Mouse (Mus musculus) ES-E14 (cell line): ENCODE results near the gene Crcp. TPM values are rescaled to one million over a fixed set of nuclear protein-coding genes. Genes with fewer than 3 reads are reported as not detected.

ENCODE experiments used
- DNase-seq: peaks from one replicate; pipeline ENCODE4 v3.0.0-alpha.2; 2013; ENCODE audit warnings: low read depth, low spot score
- H3K27ac ChIP-seq: 2 replicates; pipeline ENCODE4 v1.5.1; 2012; ENCODE audit warnings: low read depth, mild to moderate bottlenecking, low read length, moderate library complexity, mixed read lengths; ENCODE audit not compliant: poor library complexity, insufficient read depth, severe bottlenecking
- H3K36me3 ChIP-seq: 2 replicates; pipeline ENCODE4 v1.6.1; 2012; ENCODE audit warnings: mild to moderate bottlenecking, low read length, moderate library complexity, mixed read lengths; ENCODE audit not compliant: control insufficient read depth, poor library complexity, insufficient read depth, severe bottlenecking
- H3K4me1 ChIP-seq, 2 experiments: fragments of 150-350 bp in 1 of 2; sonication (generic) in 1 of 2; 2 replicates each; pipeline ENCODE4 v1.6.1; 2012; ENCODE audit warnings: low read length in 2 of 2, mild to moderate bottlenecking in 1 of 2, mixed read lengths in 1 of 2; ENCODE audit not compliant: control insufficient read depth in 2 of 2, insufficient read depth in 2 of 2, poor library complexity in 1 of 2
- H3K4me3 ChIP-seq, 2 experiments: fragments of 150-350 bp in 1 of 2; sonication (generic) in 1 of 2; 2 replicates each; pipeline ENCODE4 v1.5.1; 2012; ENCODE audit warnings: low read length in 2 of 2, low read depth in 1 of 2, mild to moderate bottlenecking in 1 of 2, mixed read lengths in 1 of 2; ENCODE audit not compliant: insufficient read depth in 1 of 2, poor library complexity in 1 of 2, severe bottlenecking in 1 of 2
- H3K9ac ChIP-seq: 2 replicates; pipeline ENCODE4 v1.6.1; 2012; ENCODE audit warnings: low read depth, mild to moderate bottlenecking, low read length, mixed read lengths; ENCODE audit not compliant: poor library complexity, insufficient read depth, severe bottlenecking
- H3K9me3 ChIP-seq: fragments of 150-350 bp; sonication (generic); 2 replicates; pipeline ENCODE4 v1.6.1; 2012; ENCODE audit warnings: low read depth, mild to moderate bottlenecking, low read length; ENCODE audit not compliant: control insufficient read depth, insufficient read depth
- CHD2 ChIP-seq: IDR thresholded peaks from 2 replicates; pipeline ENCODE4 v1.6.1; 2014; ENCODE audit warnings: mild to moderate bottlenecking, low read depth, low read length, inconsistent platforms
- HCFC1 ChIP-seq: IDR thresholded peaks from 2 replicates; pipeline ENCODE4 v1.6.1; 2012; ENCODE audit warnings: low read length, inconsistent platforms, borderline replicate concordance; ENCODE audit not compliant: insufficient read depth
- MAFK ChIP-seq: IDR thresholded peaks from 2 replicates; pipeline ENCODE4 v1.6.1; 2014; ENCODE audit warnings: mild to moderate bottlenecking, low read depth, low read length, inconsistent platforms; ENCODE audit not compliant: insufficient read depth
- ZC3H11A ChIP-seq: IDR thresholded peaks from 2 replicates; pipeline ENCODE4 v1.6.1; 2012; ENCODE audit warnings: low read depth, mild to moderate bottlenecking, inconsistent platforms, low read length, borderline replicate concordance
- ZNF384 ChIP-seq: IDR thresholded peaks from 2 replicates; pipeline ENCODE4 v1.6.1; 2012; ENCODE audit warnings: low read depth, low read length, inconsistent platforms
- in situ Hi-C, 2 experiments: fragments of 600-800 bp; cut with MboI; formaldehyde crosslinking; loops; one replicate each; pipeline ENCODE4 v1.15.1; 2025; ENCODE audit warnings: low sequenced_read_pairs in 2 of 2, inconsistent platforms in 1 of 2; ENCODE audit not compliant: unreplicated experiment in 2 of 2
- total RNA-seq: library from RNA; depleted of rRNA; stranded (reverse); fragments of 300-350 nt; gene quantifications from 2 replicates; pipeline ENCODE4 v1.2.3, GENCODE M21; 2012

The Crcp gene
- total RNA-seq, 1 experiment = 30.8 TPM

- H3K27ac ChIP-seq = no peak overlapping the region
- no peak for DNase-seq
- no peaks in the 10 kb centered on the region for H3K9me3 ChIP-seq
- peaks cover 4% of the 10 kb centered on the region for H3K36me3 ChIP-seq
- no peak overlapping the region for H3K4me3 ChIP-seq
- in situ Hi-C loops = no loop called here
- no peak overlapping the region for H3K9ac ChIP-seq
- TF ChIP-seq ZNF384 (no peak), CHD2 (no peak), ZC3H11A (no peak), MAFK (no peak), HCFC1 (no peak)
- peaks cover 1 to 2% of the 10 kb centered on the region in 2 experiments; a peak in 1 of 4 replicates for H3K4me1 ChIP-seq
These were observed 55.2 kb downstream of the Crcp start for GRCm38 (mm10) chr5:130084271-130084670.

GRCm38 (mm10) chr5:130088008-130088407, 58.9 kb downstream of the Crcp start:
- H3K4me1 ChIP-seq = peaks cover 1 to 2% of the 10 kb centered on the region in 2 experiments; a peak in 1 of 4 replicates
- DNase-seq = no peak
- H3K27ac ChIP-seq = no peak overlapping the region
- no peak overlapping the region for H3K9ac ChIP-seq
- TF ChIP-seq ZNF384 (no peak), HCFC1 (no peak), ZC3H11A (no peak), MAFK (no peak), CHD2 (no peak)
- no peak overlapping the region for H3K4me3 ChIP-seq
- in situ Hi-C loops = no loop called here
- no peaks in the 10 kb centered on the region for H3K9me3 ChIP-seq
- peaks cover 11% of the 10 kb centered on the region for H3K36me3 ChIP-seq

- in situ Hi-C loops = no loop called here
- Histone ChIP-seq H3K9me3 (no peaks in the 10 kb centered on the region), H3K27ac (no peak overlapping the region), H3K4me1 (peaks cover 1 to 2% of the 10 kb centered on the region in 2 experiments; a peak in 1 of 4 replicates), H3K4me3 (no peak overlapping the region), H3K9ac (no peak overlapping the region), H3K36me3 (peaks cover 11% of the 10 kb centered on the region)
- TF ChIP-seq MAFK = peak; percentile 84
- no peak for TF ChIP-seq ZC3H11A
- DNase-seq = no peak
These were observed 59.5 kb downstream of the Crcp start for GRCm38 (mm10) chr5:130088612-130089011.

GRCm38 (mm10) chr5:130089177-130089576, 60.1 kb downstream of the Crcp start:
- DNase-seq = no peak
- H3K9me3 ChIP-seq = no peaks in the 10 kb centered on the region
- no peak overlapping the region for H3K9ac ChIP-seq
- in situ Hi-C loops = no loop called here
- H3K4me3 ChIP-seq = no peak overlapping the region
- peaks cover 11% of the 10 kb centered on the region for H3K36me3 ChIP-seq
- H3K27ac ChIP-seq = no peak overlapping the region
- TF ChIP-seq HCFC1 = no peak
- TF ChIP-seq CHD2 = no peak
- TF ChIP-seq ZC3H11A = no peak
- no peak for TF ChIP-seq ZNF384
- no peak for TF ChIP-seq MAFK
- H3K4me1 ChIP-seq = peaks cover 1 to 2% of the 10 kb centered on the region in 2 experiments; a peak in 1 of 4 replicates

GRCm38 (mm10) chr5:130089626-130090393, 60.7 kb downstream of the Crcp start:
- H3K4me1 ChIP-seq = peaks cover 1 to 2% of the 10 kb centered on the region in 2 experiments; a peak in 1 of 4 replicates
- no peak for TF ChIP-seq HCFC1
- H3K9ac ChIP-seq = no peak overlapping the region
- H3K4me3 ChIP-seq = no peak overlapping the region
- DNase-seq = no peak
- H3K36me3 ChIP-seq = peaks cover 11% of the 10 kb centered on the region
- H3K27ac ChIP-seq = no peak overlapping the region
- no peaks in the 10 kb centered on the region for H3K9me3 ChIP-seq
- in situ Hi-C loops = no loop called here
